Mouse (Mus musculus): ENCODE measurements around the gene Map1b.

DNA sequence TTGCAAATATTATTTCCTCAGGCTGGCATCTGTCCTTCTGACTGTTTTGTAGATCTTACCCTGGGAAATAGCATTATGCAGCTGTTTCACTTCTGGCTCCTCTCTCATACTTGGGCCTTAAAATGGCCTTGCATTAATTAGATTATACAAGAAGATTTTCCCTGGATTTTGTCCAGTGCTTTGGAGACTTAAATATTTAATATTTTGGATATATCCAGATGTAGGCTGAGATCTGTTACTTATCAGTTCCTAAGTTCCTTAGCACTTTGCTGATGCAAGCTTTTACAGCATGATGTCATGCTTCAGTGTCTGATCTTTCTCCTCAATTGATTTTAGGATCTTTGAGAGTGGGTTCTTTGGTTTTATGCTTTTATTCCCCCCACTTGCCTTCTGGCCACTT lies 11.6 kb upstream of the Map1b start:
- TF ChIP-seq POLR2A (IDR thresholded peaks at IDR 0.05; ENCODE audit: borderline replicate concordance, extremely low read depth, low read depth, low read length) (no peak), CTCF (IDR thresholded peaks at IDR 0.05; ENCODE audit: insufficient read depth, low read length) (no peak)
